Mouse (Mus musculus) olfactory bulb, adult 2 months (tissue): ENCODE results near the gene Agmat.
"Not testable (repeated sequence)": the region's sequence is repeated elsewhere in the genome, so short reads cannot be mapped to it uniquely, and the experiment has no call there.

Experiments used
- CTCF ChIP-seq: fragments of 200-500 bp; IDR thresholded peaks from 2 replicates; pipeline ENCODE4 v1.5.1; 2012; ENCODE audit warnings: low read depth, mild to moderate bottlenecking, low read length, moderate library complexity; ENCODE audit not compliant: insufficient read depth
- POLR2A ChIP-seq: fragments of 200-500 bp; IDR thresholded peaks from 2 replicates; pipeline ENCODE4 v1.6.1; 2012; ENCODE audit warnings: mild to moderate bottlenecking, low read depth, low read length, moderate library complexity; ENCODE audit not compliant: insufficient read depth

GRCm38 (mm10) chr4:141773019-141773418 lies 26.5 kb downstream of the Agmat start:
- not testable (repeated sequence) for TF ChIP-seq CTCF, POLR2A
